Mouse (Mus musculus): ENCODE results near the gene Rap2a. TPM values are rescaled to one million over a fixed set of nuclear protein-coding genes. Genes with fewer than 3 reads are reported as not detected.

Rap2a gene
- total and polyA plus RNA-seq, 3 experiments = 8.5 to 9.3 (median 8.9) TPM

- intact Hi-C loops (cut with DNase I) = no loop called here
- Histone ChIP-seq H3K4me3 (no peak overlapping the region), H3K27me3 (ENCODE audit: control insufficient read depth, insufficient read depth, low read length) (no peaks in the 10 kb centered on the region), H3K9ac (ENCODE audit: low read depth, low read length) (no peak overlapping the region), H3K36me3 (ENCODE audit: control insufficient read depth, insufficient read depth, low read length) (no peaks in the 10 kb centered on the region; the same call in 1 of the 2 replicates), H3K4me1 (ENCODE audit: control insufficient read depth, insufficient read depth, low read length) (peaks cover 13% of the 10 kb centered on the region), H3K79me2 (replicated peaks; ENCODE audit: control insufficient read depth, insufficient read depth, low read length) (no peaks in the 10 kb centered on the region), H3K27ac (peak overlapping the region; percentile 47)
- 57% methylated on average over 6 of the region's 6 CpGs for WGBS
- TF ChIP-seq POLR2A (IDR thresholded peaks at IDR 0.05; ENCODE audit: insufficient read depth, low read depth, low read length) = no peak
- no peak for TF ChIP-seq EP300 (IDR thresholded peaks at IDR 0.05; ENCODE audit: insufficient read depth, low read depth, low read length)
- no peak for TF ChIP-seq CTCF (IDR thresholded peaks at IDR 0.05)
- DNase-seq = no peak
Measured at GRCm38 (mm10) chr14:120543846-120544245, 65.6 kb downstream of the Rap2a start.

GRCm38 (mm10) chr14:120544495-120544894 is 66.3 kb downstream of the Rap2a start:
- Histone ChIP-seq H3K9ac (ENCODE audit: low read depth, low read length) (no peak overlapping the region), H3K36me3 (ENCODE audit: control insufficient read depth, insufficient read depth, low read length) (no peaks in the 10 kb centered on the region; the same call in 1 of the 2 replicates), H3K27ac (peak overlapping the region; percentile 47), H3K4me3 (no peak overlapping the region), H3K79me2 (replicated peaks; ENCODE audit: control insufficient read depth, insufficient read depth, low read length) (no peaks in the 10 kb centered on the region), H3K27me3 (ENCODE audit: control insufficient read depth, insufficient read depth, low read length) (no peaks in the 10 kb centered on the region), H3K4me1 (ENCODE audit: control insufficient read depth, insufficient read depth, low read length) (peaks cover 12% of the 10 kb centered on the region)
- WGBS = 36% methylated on average over 6 of the region's 6 CpGs
- DNase-seq = no peak
- TF ChIP-seq CTCF (IDR thresholded peaks at IDR 0.05) (no peak), EP300 (IDR thresholded peaks at IDR 0.05; ENCODE audit: insufficient read depth, low read depth, low read length) (no peak), POLR2A (IDR thresholded peaks at IDR 0.05; ENCODE audit: insufficient read depth, low read depth, low read length) (no peak)
- intact Hi-C loops (cut with DNase I) = no loop called here

GRCm38 (mm10) chr14:120544946-120545345 is 66.7 kb downstream of the Rap2a start:
- no peaks in the 10 kb centered on the region for H3K27me3 ChIP-seq (ENCODE audit: control insufficient read depth, insufficient read depth, low read length)
- DNase-seq = no peak
- peak overlapping the region; percentile 47 for H3K27ac ChIP-seq
- intact Hi-C loops (cut with DNase I) = no loop called here
- no peak overlapping the region for H3K4me3 ChIP-seq
- H3K79me2 ChIP-seq (replicated peaks; ENCODE audit: control insufficient read depth, insufficient read depth, low read length) = no peaks in the 10 kb centered on the region
- no peaks in the 10 kb centered on the region; the same call in 1 of the 2 replicates for H3K36me3 ChIP-seq (ENCODE audit: control insufficient read depth, insufficient read depth, low read length)
- 55% methylated on average over 2 of the region's 2 CpGs for WGBS
- no peak overlapping the region for H3K9ac ChIP-seq (ENCODE audit: low read depth, low read length)
- H3K4me1 ChIP-seq (ENCODE audit: control insufficient read depth, insufficient read depth, low read length) = peaks cover 10% of the 10 kb centered on the region
- TF ChIP-seq POLR2A (IDR thresholded peaks at IDR 0.05; ENCODE audit: insufficient read depth, low read depth, low read length) (no peak), CTCF (IDR thresholded peaks at IDR 0.05) (peak; percentile 47), EP300 (IDR thresholded peaks at IDR 0.05; ENCODE audit: insufficient read depth, low read depth, low read length) (no peak)

Other genes with a start within 250 kb of the Rap2a start
- gene Mbnl2, start 202.8 kb upstream of the Rap2a start, total RNA-seq (2021) = 100 to 1,000 TPM; 221 to 258 TPM
- 91.1 and 133 TPM in 2 replicates for gene Mbnl2, start 202.8 kb upstream of the Rap2a start, polyA plus RNA-seq (2012; rRNA removed)